Mouse (Mus musculus): ENCODE results near the gene Rpusd1.
"Not testable (repeated sequence)": the region's sequence is repeated elsewhere in the genome, so short reads cannot be mapped to it uniquely, and the experiment has no call there.

Gene Rpusd1

DNA sequence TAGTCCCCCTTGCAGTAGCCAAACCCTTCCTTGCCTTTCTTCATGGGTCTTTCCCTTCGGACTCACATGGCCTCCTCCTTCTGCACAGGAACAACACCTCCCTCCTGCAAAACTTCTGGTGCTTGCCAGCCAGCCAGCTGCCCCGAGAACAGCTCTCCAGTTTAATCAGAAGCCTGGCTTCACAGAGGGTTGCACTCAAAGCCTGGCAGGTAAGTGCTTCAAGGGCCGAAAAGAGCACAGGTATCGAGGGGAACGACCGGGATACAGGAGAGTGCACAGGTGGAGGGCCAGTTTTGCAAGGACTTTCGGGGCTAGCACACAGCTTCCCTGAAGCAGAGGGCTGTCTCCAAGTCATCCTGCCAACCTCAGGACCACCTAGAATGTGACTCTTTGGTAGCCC lies 11.4 kb downstream of the Rpusd1 start:
- no peak for DNase-seq (ENCODE audit: low spot score)

GRCm38 (mm10) chr17:25741471-25741870 lies 14.0 kb downstream of the Rpusd1 start:
- not testable (repeated sequence) for DNase-seq (ENCODE audit: low spot score)

DNA sequence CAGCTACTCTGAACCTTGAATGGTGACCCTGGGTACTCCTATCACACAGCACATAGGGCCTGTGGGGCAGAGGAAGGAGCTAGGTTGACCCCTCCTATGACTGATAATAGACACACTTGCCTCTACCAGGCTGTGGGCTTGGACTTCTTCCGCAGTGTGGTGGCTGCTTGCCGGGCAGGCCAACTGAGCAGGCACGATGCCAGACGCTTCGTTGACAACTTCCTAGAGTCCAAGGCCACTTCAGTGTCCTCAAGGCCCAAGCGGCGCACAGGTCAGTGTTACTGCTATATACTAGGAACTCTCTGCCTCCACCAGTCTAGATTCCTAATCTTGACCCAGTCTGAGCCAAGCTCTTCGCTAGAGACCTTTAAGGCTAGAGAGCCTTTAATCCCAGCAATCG lies 16.4 kb downstream of the Rpusd1 start:
- no peak for DNase-seq (ENCODE audit: low spot score)

GRCm38 (mm10) chr17:25744311-25744710 lies 16.8 kb downstream of the Rpusd1 start:
- no peak for DNase-seq (ENCODE audit: low spot score)

- DNase-seq (ENCODE audit: low spot score): no peak
Measured at GRCm38 (mm10) chr17:25748238-25748637, 20.8 kb downstream of the Rpusd1 start.

- DNase-seq (ENCODE audit: low spot score): no peak
Measured at GRCm38 (mm10) chr17:25749314-25749713, 21.8 kb downstream of the Rpusd1 start.

- DNase-seq (ENCODE audit: low spot score): peak; percentile 69
Measured at GRCm38 (mm10) chr17:25751446-25751845, 24.0 kb downstream of the Rpusd1 start.

- DNase-seq (ENCODE audit: low spot score): no peak
Measured at GRCm38 (mm10) chr17:25754241-25754640, 26.8 kb downstream of the Rpusd1 start, which contains the start of gene Msln. Gene Msln, minus strand, starts transcription at chr17:25754378.

GRCm38 (mm10) chr17:25755086-25755485 lies 27.6 kb downstream of the Rpusd1 start:
- DNase-seq (ENCODE audit: low spot score): no peak

GRCm38 (mm10) chr17:25755627-25756377 lies 28.3 kb downstream of the Rpusd1 start:
- DNase-seq (ENCODE audit: low spot score): no peak

GRCm38 (mm10) chr17:25756378-25757242 lies 29.1 kb downstream of the Rpusd1 start:
- no peak for DNase-seq (ENCODE audit: low spot score)

- DNase-seq (ENCODE audit: low spot score): no peak
Measured at GRCm38 (mm10) chr17:25757691-25758090, 30.2 kb downstream of the Rpusd1 start.

- DNase-seq (ENCODE audit: low spot score): no peak
Measured at GRCm38 (mm10) chr17:25760148-25760547, 32.7 kb downstream of the Rpusd1 start.

DNA sequence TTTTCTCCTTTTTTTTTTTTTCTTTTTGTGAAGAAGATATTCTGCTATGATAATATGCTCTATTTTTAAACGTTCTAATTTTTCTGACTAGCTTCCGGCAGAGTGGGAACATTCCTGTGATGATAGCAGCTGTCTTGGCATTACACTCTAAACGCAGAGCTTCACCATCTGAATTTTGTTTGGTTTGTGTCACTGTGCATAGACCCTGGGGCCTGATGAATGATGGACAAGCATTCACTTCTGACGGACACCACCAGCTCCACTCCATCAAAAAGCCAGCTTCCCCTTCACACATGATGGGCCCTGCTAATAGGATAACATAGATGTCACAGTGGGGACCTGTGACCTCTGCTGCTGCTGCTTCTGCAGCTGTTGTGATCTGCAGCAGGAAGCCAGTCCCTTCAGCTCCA lies 34.1 kb downstream of the Rpusd1 start:
- no peak for DNase-seq (ENCODE audit: low spot score)

- DNase-seq (ENCODE audit: low spot score): no peak
Measured at GRCm38 (mm10) chr17:25762591-25762990, 35.1 kb downstream of the Rpusd1 start.

GRCm38 (mm10) chr17:25765886-25766285 lies 38.4 kb downstream of the Rpusd1 start:
- DNase-seq (ENCODE audit: low spot score): no peak

GRCm38 (mm10) chr17:25769331-25769730 lies 41.9 kb downstream of the Rpusd1 start:
- DNase-seq (ENCODE audit: low spot score): no peak

DNA sequence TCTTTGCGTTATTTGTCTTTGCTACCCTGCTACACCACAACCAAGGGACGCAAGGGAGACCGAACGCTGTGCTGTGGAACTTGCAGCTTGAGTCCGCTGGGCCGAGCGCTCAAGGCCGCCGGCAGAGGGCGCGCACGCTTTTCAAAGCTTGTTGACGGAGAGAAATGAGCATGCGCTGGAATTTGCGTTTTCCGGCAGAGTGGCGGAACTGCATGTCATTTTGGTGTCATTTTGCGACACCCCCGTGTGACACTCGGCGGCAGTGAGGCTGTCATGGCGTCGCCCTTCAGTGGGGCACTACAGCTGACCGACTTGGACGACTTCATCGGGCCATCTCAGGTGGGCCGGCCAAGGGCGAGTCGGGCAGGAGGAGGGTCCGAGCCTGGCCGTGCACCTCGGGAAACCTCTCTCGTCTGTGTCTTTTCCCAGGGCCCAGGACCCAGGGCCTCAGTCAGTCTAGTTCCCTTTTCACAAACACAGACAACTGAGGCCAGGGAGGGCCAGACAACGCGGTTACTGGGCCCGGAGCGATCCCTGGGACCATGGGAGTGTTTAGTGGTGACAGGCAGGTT lies 46.2 kb downstream of the Rpusd1 start, which contains the start of gene Narfl:
Gene Narfl, plus strand, starts transcription at position 228 of the 572 bp plus-strand sequence.
- peak; percentile 98 for DNase-seq (ENCODE audit: low spot score)

- no peak for DNase-seq (ENCODE audit: low spot score)
Measured at GRCm38 (mm10) chr17:25775318-25776062, 48.0 kb downstream of the Rpusd1 start.

DNA sequence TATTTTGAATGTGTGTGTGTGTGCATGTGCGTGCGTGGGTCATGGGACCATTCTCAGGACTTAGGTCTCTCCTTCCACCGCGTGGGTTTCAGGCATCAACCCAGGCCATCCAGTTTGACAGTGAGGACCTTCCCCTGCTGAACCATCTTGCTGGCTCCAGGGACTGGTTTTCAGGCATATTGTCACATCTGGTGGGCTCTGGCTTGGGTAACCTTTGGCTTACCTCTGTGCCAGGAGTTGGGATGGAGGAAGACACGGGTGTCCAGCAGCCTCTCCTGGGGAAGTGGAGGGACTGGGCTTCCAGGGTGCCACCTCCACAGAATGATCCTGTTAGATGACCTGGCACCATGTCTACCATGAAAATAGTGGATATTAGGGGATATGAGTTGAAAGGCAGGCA lies 50.5 kb downstream of the Rpusd1 start:
- no peak for DNase-seq (ENCODE audit: low spot score)
